Mouse (Mus musculus) liver, embryonic 14.5 days (tissue): ENCODE results near the gene Iqsec1. TPM values are rescaled to one million over a fixed set of nuclear protein-coding genes. Genes with fewer than 3 reads are reported as not detected.

Source experiments
- ATAC-seq: fragments of 200-750 bp; cut with Nextera tagmentation; 2 replicates; pipeline ENCODE4 v1.8.0; 2017; ENCODE audit warnings: moderate number of reproducible peaks, mild to moderate bottlenecking, moderate library complexity; ENCODE audit not compliant: insufficient read depth
- DNase-seq, 3 experiments: peaks; one replicate each; pipeline ENCODE4 v3.0.0-alpha.2; 2012 to 2013; ENCODE audit warnings: low read depth in 3 of 3, low spot score in 3 of 3
- H3K27ac ChIP-seq: fragments of 300-500 bp; sonication (generic); 2 replicates; pipeline ENCODE4 v1.5.1; 2014; ENCODE audit warnings: moderate library complexity, mild to moderate bottlenecking, control low read depth, inconsistent platforms
- H3K27me3 ChIP-seq: fragments of 300-500 bp; sonication (generic); 2 replicates; pipeline ENCODE4 v1.6.1; 2014; ENCODE audit warnings: mild to moderate bottlenecking, low read length, moderate library complexity; ENCODE audit not compliant: control insufficient read depth, insufficient read depth
- H3K36me3 ChIP-seq: fragments of 300-500 bp; sonication (generic); replicated peaks from 2 replicates; pipeline ENCODE4 v1.6.1; 2014; ENCODE audit warnings: low read depth; ENCODE audit not compliant: control insufficient read depth, insufficient read depth
- H3K4me1 ChIP-seq, 2 experiments: fragments of 200-500 bp in 1 of 2; fragments of 300-500 bp in 1 of 2; sonication (generic) in 1 of 2; replicated peaks; 2 replicates each; pipeline ENCODE4 v1.6.1; 2012 to 2014; ENCODE audit warnings: antibody characterized with exemption in 1 of 2, inconsistent platforms in 1 of 2, low read length in 1 of 2; ENCODE audit not compliant: control insufficient read depth in 2 of 2, insufficient read depth in 2 of 2
- H3K4me2 ChIP-seq: fragments of 300-500 bp; sonication (generic); 2 replicates; pipeline ENCODE4 v1.6.1; 2014; ENCODE audit warnings: low read depth, mild to moderate bottlenecking, control low read depth, moderate library complexity
- H3K4me3 ChIP-seq, 2 experiments: fragments of 200-500 bp in 1 of 2; fragments of 300-500 bp in 1 of 2; sonication (generic) in 1 of 2; 2 replicates each; pipeline ENCODE4 v1.5.1; 2012 to 2014; ENCODE audit warnings: low read depth in 2 of 2, low read length in 2 of 2, mild to moderate bottlenecking in 2 of 2, control low read depth in 1 of 2, inconsistent platforms in 1 of 2, moderate library complexity in 1 of 2; ENCODE audit not compliant: insufficient read depth in 1 of 2
- H3K9ac ChIP-seq: fragments of 300-500 bp; sonication (generic); replicated peaks from 2 replicates; pipeline ENCODE4 v1.6.1; 2014; ENCODE audit warnings: mild to moderate bottlenecking, control low read depth, moderate library complexity
- H3K9me3 ChIP-seq: fragments of 300-500 bp; sonication (generic); 2 replicates; pipeline ENCODE4 v1.6.1; 2016; ENCODE audit warnings: low read length, mixed read lengths; ENCODE audit not compliant: control insufficient read depth
- CTCF ChIP-seq: IDR thresholded peaks from 2 replicates; pipeline ENCODE4 v1.5.1; 2016; ENCODE audit warnings: antibody characterized with exemption, low read depth, control low read depth
- EP300 ChIP-seq: IDR thresholded peaks from 2 replicates; pipeline ENCODE4 v1.6.1; 2016; ENCODE audit warnings: antibody characterized with exemption, low read depth
- whole genome bisulfite sequencing: fragments of 180-500 bp; shearing (Covaris S2); extraction: QIAGEN DNeasy Blood & Tissue Kit; methylation state at CpG from one replicate; pipeline ENCODE4 v1.1.7; 2014; ENCODE audit not compliant: insufficient replicate concordance; 5-methylcytosine and 5-hydroxymethylcytosine counted together
- polyA plus RNA-seq, 2 experiments: library from polyadenylated mRNA; depleted of rRNA in 1 of 2; stranded (reverse) in 1 of 2; unstranded in 1 of 2; fragments of >200 nt; fragmentation: Nextera tagmentation in 1 of 2; extraction: Ambion mirVana in 1 of 2; gene quantifications; 2 replicates each; pipeline versions ENCODE4 v1.2.1 to v1.2.3; 2012 to 2014

Gene Iqsec1
- polyA plus RNA-seq, 2 experiments: 4.0 to 9.0 TPM

GRCm38 (mm10) chr6:90787587-90787986, 200.9 kb downstream of the Iqsec1 start:
- Histone ChIP-seq H3K4me2 (no peak overlapping the region), H3K27me3 (no peaks in the 10 kb centered on the region), H3K4me3 (no peak overlapping the region), H3K4me1 (no peaks in the 10 kb centered on the region), H3K27ac (no peak overlapping the region), H3K9me3 (no peaks in the 10 kb centered on the region), H3K9ac (no peak overlapping the region), H3K36me3 (no peaks in the 10 kb centered on the region)
- DNase-seq (peak in 1 of 3 experiments; percentile 7), ATAC-seq (no peak)
- no peak for TF ChIP-seq CTCF
- TF ChIP-seq EP300: no peak
- WGBS: 48% methylated on average over 3 of the region's 3 CpGs

GRCm38 (mm10) chr6:90787036-90787435, 201.4 kb downstream of the Iqsec1 start:
- no peaks in the 10 kb centered on the region for H3K4me1 ChIP-seq
- DNase-seq (peak in 1 of 3 experiments; percentile 6), ATAC-seq (no peak)
- H3K9ac ChIP-seq: no peak overlapping the region
- 55% methylated on average over 6 of the region's 6 CpGs for whole genome bisulfite sequencing
- H3K27me3 ChIP-seq: no peaks in the 10 kb centered on the region
- TF ChIP-seq CTCF (no peak), EP300 (no peak)
- no peaks in the 10 kb centered on the region for H3K36me3 ChIP-seq
- H3K4me3 ChIP-seq: no peak overlapping the region
- H3K4me2 ChIP-seq: no peak overlapping the region
- no peak overlapping the region for H3K27ac ChIP-seq
- no peaks in the 10 kb centered on the region for H3K9me3 ChIP-seq

DNA sequence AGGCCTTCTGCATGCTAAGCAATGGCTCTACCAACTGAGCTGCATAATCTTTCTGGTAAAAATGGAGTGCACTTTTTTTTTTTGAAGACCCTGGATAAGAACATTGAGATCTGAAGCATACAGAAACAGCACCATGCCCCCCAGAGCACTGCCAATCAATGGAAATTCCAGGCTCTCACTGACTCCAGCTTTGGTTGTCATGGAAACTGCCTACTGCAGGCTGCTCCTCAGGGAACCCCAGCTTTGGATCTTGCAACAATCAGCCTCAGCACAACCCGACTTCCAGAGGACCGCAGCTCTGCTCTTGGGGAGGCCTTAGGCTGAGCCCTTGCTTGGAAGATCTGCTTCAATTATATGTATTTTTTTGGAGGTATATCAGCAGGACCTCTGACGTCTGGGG, 201.9 kb downstream of the Iqsec1 start:
- Histone ChIP-seq H3K27me3 (no peaks in the 10 kb centered on the region), H3K4me3 (no peak overlapping the region), H3K9me3 (no peaks in the 10 kb centered on the region), H3K27ac (no peak overlapping the region), H3K36me3 (no peaks in the 10 kb centered on the region), H3K9ac (no peak overlapping the region), H3K4me2 (no peak overlapping the region), H3K4me1 (no peaks in the 10 kb centered on the region)
- TF ChIP-seq CTCF: no peak
- no peak for TF ChIP-seq EP300
- 60% methylated on average over 3 of the region's 3 CpGs for WGBS
- DNase-seq (no peak), ATAC-seq (no peak)

DNA sequence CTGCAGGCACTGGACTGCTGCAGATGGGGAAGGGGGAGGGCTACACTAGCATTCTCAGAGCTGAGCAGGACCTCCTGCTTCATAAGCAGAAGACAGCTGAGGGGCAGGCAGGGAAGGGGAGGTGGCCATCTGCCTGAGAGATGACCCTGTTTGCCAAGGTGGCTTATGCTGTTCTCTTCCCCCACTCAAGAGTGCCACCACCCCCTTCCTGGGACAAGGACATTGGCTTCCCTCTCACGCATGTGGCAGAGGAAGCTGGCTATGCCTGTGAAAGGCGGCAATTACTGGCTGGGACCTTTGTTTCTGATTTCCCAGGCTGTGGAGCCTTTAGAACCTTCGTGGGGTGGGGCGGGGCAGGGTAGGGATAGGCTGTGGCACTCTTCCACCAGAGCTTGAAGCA, 204.5 kb downstream of the Iqsec1 start:
- TF ChIP-seq EP300 (no peak), CTCF (no peak)
- 31% methylated on average over 4 of the region's 4 CpGs for WGBS
- no peak for ATAC-seq

DNA sequence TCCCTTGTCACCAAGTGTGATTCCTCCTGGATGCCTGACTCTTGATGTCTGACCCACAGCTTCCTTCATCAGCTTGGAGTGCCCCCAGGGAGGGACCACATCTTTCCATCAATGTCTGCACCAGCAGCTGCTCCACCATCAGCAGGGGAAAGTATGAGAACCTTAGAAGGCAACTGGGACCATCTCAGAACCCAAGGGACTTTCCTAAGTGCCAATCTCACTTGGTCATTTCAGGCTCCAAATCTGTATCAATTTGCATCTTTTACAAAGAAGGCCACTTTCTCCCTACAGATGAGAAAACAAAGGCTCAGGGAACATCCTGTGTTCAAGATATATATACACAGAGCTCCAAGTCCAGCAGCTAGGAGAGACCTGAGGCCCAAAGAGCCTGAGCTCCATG, 205.3 kb downstream of the Iqsec1 start:
- no peaks in the 10 kb centered on the region for H3K27me3 ChIP-seq
- DNase-seq: no peak
- no peaks in the 10 kb centered on the region for H3K4me1 ChIP-seq
- no peak overlapping the region for H3K9ac ChIP-seq
- H3K4me2 ChIP-seq: no peak overlapping the region
- TF ChIP-seq CTCF: no peak
- TF ChIP-seq EP300: no peak
- H3K27ac ChIP-seq: no peak overlapping the region
- no peaks in the 10 kb centered on the region for H3K36me3 ChIP-seq
- H3K4me3 ChIP-seq: no peak overlapping the region
- H3K9me3 ChIP-seq: no peaks in the 10 kb centered on the region
- no peak for ATAC-seq

More for the DNA sequence above, 204.5 kb downstream of the Iqsec1 start:
- Histone ChIP-seq H3K4me2 (no peak overlapping the region), H3K36me3 (no peaks in the 10 kb centered on the region), H3K27ac (no peak overlapping the region), H3K9me3 (no peaks in the 10 kb centered on the region), H3K4me3 (no peak overlapping the region), H3K27me3 (no peaks in the 10 kb centered on the region), H3K4me1 (no peaks in the 10 kb centered on the region), H3K9ac (no peak overlapping the region)
- no peak for DNase-seq
